Mouse (Mus musculus) thymus, adult 2 months (tissue): ENCODE results near the gene Zfp697.

Experiments
- CTCF ChIP-seq: fragments of 200-500 bp; IDR thresholded peaks from 2 replicates; pipeline ENCODE4 v1.5.1; 2012; ENCODE audit warnings: mild to moderate bottlenecking, control low read depth, low read length, moderate library complexity, borderline replicate concordance; ENCODE audit not compliant: control insufficient read depth, poor library complexity, insufficient read depth; ENCODE audit errors: extremely low read depth
- POLR2A ChIP-seq: fragments of 200-500 bp; IDR thresholded peaks from 2 replicates; pipeline ENCODE4 v1.6.1; 2012; ENCODE audit warnings: mild to moderate bottlenecking, low read length, control low read depth, moderate library complexity; ENCODE audit not compliant: control insufficient read depth, poor library complexity, insufficient read depth; ENCODE audit errors: extremely low read depth

DNA sequence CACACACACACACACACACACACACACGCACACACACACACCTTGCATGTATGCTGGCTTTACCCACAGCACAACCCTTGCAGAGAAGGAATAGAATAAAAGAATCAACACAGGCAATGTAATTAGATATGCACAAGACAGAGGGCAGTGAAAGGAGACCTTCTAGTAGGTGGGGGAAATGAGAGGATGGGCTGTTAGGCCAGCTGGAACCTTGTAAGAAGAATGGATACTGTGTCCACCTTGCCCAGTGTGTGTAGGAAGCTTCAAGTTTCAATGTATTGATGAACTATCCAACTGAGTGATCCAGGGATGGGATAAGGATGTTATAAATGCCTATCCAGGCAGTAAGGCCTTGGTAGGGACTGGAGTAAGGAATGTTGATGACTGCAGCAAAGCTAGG, 52.8 kb downstream of the Zfp697 start:
- TF ChIP-seq CTCF (no peak), POLR2A (no peak)
